Mouse (Mus musculus) lung, adult 2 months (tissue): ENCODE results near the gene Phf23. TPM values are rescaled to one million over a fixed set of nuclear protein-coding genes. Genes with fewer than 3 reads are reported as not detected.

Source experiments
- DNase-seq: peaks from one replicate; pipeline ENCODE4 v3.0.0; 2022
- H3K4me1 ChIP-seq: fragments of 200-500 bp; 2 replicates; pipeline ENCODE4 v1.6.1; 2011; ENCODE audit warnings: low read length; ENCODE audit not compliant: control insufficient read depth, insufficient read depth
- H3K4me3 ChIP-seq: fragments of 200-500 bp; replicated peaks from 2 replicates; pipeline ENCODE3; 2011; ENCODE audit warnings: low read depth, mild to moderate bottlenecking, control low read depth, low read length; ENCODE audit errors: extremely low read depth
- CTCF ChIP-seq: fragments of 200-500 bp; IDR thresholded peaks from 2 replicates; pipeline ENCODE4 v1.5.1; 2011; ENCODE audit warnings: mild to moderate bottlenecking, low read length, control low read depth; ENCODE audit not compliant: insufficient read depth
- POLR2A ChIP-seq: fragments of 200-500 bp; IDR thresholded peaks from 2 replicates; pipeline ENCODE4 v1.6.1; 2011; ENCODE audit warnings: low read depth, mild to moderate bottlenecking, control low read depth, low read length, borderline replicate concordance; ENCODE audit errors: extremely low read depth
- WGBS: fragments of 180-500 bp; shearing (Covaris S2); methylation state at CpG from one replicate; pipeline ENCODE4 v1.1.7; 2018; 5-methylcytosine and 5-hydroxymethylcytosine counted together
- polyA plus RNA-seq: library from polyadenylated mRNA; depleted of rRNA; stranded (reverse); fragments of >200 nt; gene quantifications from 2 replicates; pipeline ENCODE4 v1.2.3, GENCODE M21; 2012

The Phf23 gene
- polyA plus RNA-seq, 1 experiment: 22.9 TPM

GRCm38 (mm10) chr11:70029130-70029801 is 33.7 kb downstream of the Phf23 start:
- 3% methylated on average over 20 of the region's 20 CpGs for WGBS
- no peak overlapping the region for H3K4me3 ChIP-seq
- peaks cover 9% of the 10 kb centered on the region; the same call in 1 of the 2 replicates for H3K4me1 ChIP-seq
- no peak for DNase-seq
- TF ChIP-seq POLR2A: no peak
- TF ChIP-seq CTCF: no peak

GRCm38 (mm10) chr11:70029829-70030550 is 34.4 kb downstream of the Phf23 start:
- no peak for DNase-seq
- Histone ChIP-seq H3K4me3 (no peak overlapping the region), H3K4me1 (peaks cover 9% of the 10 kb centered on the region; the same call in 1 of the 2 replicates)
- no peak for TF ChIP-seq POLR2A
- no peak for TF ChIP-seq CTCF
- 44% methylated on average over 11 of the region's 11 CpGs for WGBS

GRCm38 (mm10) chr11:70030651-70031320 is 35.2 kb downstream of the Phf23 start:
- Histone ChIP-seq H3K4me1 (peaks cover 9% of the 10 kb centered on the region; the same call in 1 of the 2 replicates), H3K4me3 (no peak overlapping the region)
- 93% methylated on average over 28 of the region's 28 CpGs for WGBS
- DNase-seq: no peak
- TF ChIP-seq CTCF: no peak
- no peak for TF ChIP-seq POLR2A

- peaks cover 9% of the 10 kb centered on the region; the same call in 1 of the 2 replicates for H3K4me1 ChIP-seq
- no peak for DNase-seq
- WGBS: 96% methylated on average over 11 of the region's 11 CpGs
- no peak overlapping the region for H3K4me3 ChIP-seq
- TF ChIP-seq CTCF (no peak), POLR2A (no peak)
Observed at GRCm38 (mm10) chr11:70031321-70031670, 35.7 kb downstream of the Phf23 start.

GRCm38 (mm10) chr11:70038174-70038573 is 42.6 kb downstream of the Phf23 start:
- WGBS: 51% methylated on average over 7 of the region's 7 CpGs
- Histone ChIP-seq H3K4me1 (no peaks in the 10 kb centered on the region), H3K4me3 (no peak overlapping the region)
- no peak for TF ChIP-seq CTCF
- no peak for TF ChIP-seq POLR2A
- no peak for DNase-seq

GRCm38 (mm10) chr11:70039631-70040030 is 44.1 kb downstream of the Phf23 start:
- 93% methylated on average over 10 of the region's 10 CpGs for WGBS
- TF ChIP-seq CTCF (no peak), POLR2A (no peak)
- no peaks in the 10 kb centered on the region for H3K4me1 ChIP-seq
- no peak for DNase-seq
- H3K4me3 ChIP-seq: no peak overlapping the region

GRCm38 (mm10) chr11:70040184-70040583 is 44.6 kb downstream of the Phf23 start:
- H3K4me3 ChIP-seq: no peak overlapping the region
- no peaks in the 10 kb centered on the region for H3K4me1 ChIP-seq
- WGBS: 83% methylated on average over 7 of the region's 7 CpGs
- TF ChIP-seq POLR2A (no peak), CTCF (no peak)
- DNase-seq: no peak

GRCm38 (mm10) chr11:70042309-70043085 is 46.9 kb downstream of the Phf23 start:
- DNase-seq: no peak
- WGBS: 86% methylated on average over 23 of the region's 23 CpGs
- no peaks in the 10 kb centered on the region for H3K4me1 ChIP-seq
- TF ChIP-seq POLR2A (no peak), CTCF (no peak)
- no peak overlapping the region for H3K4me3 ChIP-seq

- WGBS: 88% methylated on average over 7 of the region's 7 CpGs
Observed at GRCm38 (mm10) chr11:70043665-70044064, 48.1 kb downstream of the Phf23 start.

More at GRCm38 (mm10) chr11:70043665-70044064, 48.1 kb downstream of the Phf23 start:
- DNase-seq: no peak
- no peak for TF ChIP-seq POLR2A
- no peak for TF ChIP-seq CTCF
- H3K4me1 ChIP-seq: no peaks in the 10 kb centered on the region
- no peak overlapping the region for H3K4me3 ChIP-seq
